Mouse (Mus musculus) spleen, postnatal 10 days (tissue): ENCODE results near the gene Slc5a1.

Source experiments
- DNase-seq, 2 experiments: peaks; one replicate each; pipeline ENCODE4 v3.0.0; 2021 to 2022; ENCODE audit warnings: low spot score in 2 of 2

Slc5a1 gene

DNA sequence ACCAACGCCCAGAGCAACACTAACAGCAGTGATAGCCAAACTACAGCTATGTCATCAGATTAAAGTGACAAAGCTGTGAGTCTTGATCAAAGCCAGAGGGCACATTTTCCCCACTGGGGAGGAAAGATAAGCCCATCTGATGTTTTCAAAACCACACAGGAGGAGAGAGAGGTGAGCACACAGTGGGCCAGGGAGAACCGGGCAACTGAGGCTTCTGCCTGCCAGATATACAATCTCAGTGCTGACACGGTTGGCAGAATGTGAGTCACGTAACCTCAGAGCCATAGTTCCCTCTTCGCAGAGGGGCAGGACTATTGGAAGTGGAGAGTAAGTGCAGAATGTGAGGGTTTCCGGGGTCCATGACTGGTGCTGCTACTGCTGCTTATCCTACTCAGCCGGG, 89.5 kb downstream of the Slc5a1 start:
- no peak for DNase-seq

DNA sequence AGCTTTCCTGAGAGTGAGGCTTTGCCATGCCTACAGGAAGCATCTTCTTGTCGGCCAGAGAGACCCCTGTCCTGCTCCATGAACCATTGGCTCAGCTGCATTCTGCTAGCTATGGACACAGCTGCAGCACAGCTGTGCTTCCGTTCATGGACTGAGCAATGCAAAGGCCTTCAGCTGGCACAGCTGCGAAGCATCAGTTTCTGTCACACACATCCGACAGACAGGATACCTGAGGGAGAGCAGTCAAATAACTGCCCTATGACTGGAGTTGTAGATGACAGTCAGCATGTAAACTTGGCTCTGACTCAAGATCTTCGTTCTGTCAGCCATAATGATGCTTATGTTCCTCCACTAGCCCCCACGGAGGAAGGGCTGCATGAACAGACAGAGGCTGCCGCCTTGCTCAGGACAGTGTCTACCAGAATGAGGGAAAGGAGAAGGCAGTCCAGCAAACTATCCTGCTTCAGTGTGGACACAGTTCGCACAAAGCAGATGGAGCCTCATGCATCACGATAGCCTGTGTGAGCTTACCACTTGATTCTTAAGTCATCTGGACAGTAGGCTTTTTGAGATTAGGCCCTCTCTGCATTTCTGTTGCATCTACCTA, 91.3 kb downstream of the Slc5a1 start:
- no peak for DNase-seq

- DNase-seq, result no peak
Measured at GRCm38 (mm10) chr5:33200071-33200470, 96.1 kb downstream of the Slc5a1 start.

- DNase-seq, result no peak
Measured at GRCm38 (mm10) chr5:33201697-33202096, 97.7 kb downstream of the Slc5a1 start.

DNA sequence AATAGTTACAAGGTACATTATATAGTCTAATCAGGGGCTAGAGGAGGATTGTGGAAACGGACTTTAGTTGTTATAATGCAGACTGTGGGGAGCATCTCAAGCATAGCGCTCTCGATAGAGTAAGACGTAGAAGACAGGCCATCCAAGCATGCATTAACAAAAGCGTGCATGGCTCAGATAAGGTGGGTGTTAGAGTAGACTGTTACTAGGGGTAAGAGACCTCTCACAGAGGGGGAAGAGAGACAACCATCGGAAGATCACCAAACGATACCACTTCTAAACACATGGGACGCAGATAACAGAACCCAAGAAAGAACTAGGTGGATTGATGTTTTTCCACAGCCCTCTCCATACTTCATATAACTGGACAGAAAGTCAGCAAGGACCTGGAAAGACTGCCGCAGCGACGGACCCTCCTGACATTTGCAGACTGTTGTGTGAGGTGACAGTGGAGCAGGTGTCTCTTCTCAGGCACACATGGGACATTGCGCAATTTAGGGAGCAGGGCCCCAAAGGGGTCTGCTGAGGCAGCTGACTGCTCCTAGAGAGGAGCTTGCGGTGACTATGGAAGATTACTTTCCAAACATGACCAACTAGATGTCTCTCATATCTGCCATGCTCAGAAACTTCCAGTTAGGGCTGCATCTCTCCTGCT, 98.6 kb downstream of the Slc5a1 start:
- DNase-seq, result no peak

- no peak for DNase-seq
Measured at GRCm38 (mm10) chr5:33203171-33203565, 99.1 kb downstream of the Slc5a1 start.

- DNase-seq, result peak; percentile 60 to 87
Measured at GRCm38 (mm10) chr5:33203691-33204242, 99.7 kb downstream of the Slc5a1 start.

DNA sequence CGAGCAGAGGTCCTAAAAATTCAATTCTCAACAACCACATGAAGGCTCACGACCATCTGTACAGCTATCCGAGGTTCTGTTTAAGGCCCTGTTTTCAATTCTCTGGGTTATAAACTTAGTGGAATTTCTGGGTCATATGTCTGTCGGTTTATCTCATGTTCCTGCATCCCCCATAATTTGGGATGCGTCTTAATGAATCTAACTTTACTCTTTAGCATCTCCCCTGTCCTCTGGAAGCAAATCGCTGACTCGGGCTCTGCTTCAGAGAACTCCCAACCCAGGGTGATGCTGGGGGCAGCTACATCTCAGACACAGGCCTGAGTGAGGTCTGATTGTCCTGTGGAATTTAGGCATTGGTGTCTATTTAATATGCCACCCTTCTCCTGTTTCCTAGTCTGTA, 100.3 kb downstream of the Slc5a1 start:
- no peak for DNase-seq

DNA sequence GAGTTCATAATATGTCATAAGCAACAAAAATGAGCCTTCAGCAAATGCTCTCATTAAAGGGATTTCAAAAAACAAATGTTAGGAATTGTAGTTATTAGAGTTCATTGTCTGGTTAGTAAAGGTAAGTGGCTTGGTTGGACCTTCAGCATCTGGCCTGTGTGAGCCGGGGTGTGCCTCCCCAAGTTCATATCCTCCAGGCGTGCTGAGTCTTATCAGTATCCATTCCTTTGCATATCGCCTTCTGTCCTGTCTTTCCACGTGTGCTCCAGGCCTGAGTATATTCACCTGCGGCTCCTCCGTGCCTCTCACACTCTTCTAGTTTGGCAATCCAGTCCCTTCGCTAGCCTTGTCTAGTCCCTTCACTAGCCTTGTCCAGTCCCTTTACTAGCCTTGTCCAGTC, 102.3 kb downstream of the Slc5a1 start:
- DNase-seq, result no peak

GRCm38 (mm10) chr5:33207136-33207535, 103.1 kb downstream of the Slc5a1 start:
- no peak for DNase-seq

DNA sequence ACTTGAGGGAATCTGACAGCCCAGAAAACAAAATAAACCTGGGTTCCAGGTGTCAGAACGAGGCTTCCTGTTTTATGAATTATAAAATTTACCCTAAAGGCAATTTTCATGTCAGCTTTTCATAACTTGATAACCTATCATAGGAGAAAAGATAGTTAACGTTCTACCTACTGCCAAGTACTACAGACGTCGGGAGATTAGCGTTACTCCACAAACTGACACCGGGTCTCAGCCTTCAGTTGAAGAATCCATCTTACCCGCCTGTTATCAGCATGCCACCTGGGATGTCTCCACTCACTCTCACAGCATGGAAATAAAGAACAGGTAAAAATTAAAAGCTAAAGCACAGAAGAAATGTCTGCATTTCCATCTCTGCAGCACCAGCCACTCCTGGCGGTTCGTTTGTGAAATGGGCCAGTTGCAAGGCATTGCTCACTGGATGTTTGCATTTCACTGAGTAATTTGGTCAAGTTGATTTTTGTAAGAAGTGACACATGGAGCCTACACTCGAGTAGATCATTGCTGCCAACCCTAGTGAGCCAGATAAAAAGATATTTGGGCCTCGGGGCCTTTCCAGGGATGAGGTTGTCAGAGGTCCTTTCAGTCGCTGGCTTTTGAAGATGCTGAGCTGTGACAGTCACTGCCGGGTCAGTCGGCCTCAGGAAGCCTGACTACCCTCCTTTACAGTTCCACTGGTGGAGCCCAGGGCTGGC, 104.7 kb downstream of the Slc5a1 start:
- no peak for DNase-seq

DNA sequence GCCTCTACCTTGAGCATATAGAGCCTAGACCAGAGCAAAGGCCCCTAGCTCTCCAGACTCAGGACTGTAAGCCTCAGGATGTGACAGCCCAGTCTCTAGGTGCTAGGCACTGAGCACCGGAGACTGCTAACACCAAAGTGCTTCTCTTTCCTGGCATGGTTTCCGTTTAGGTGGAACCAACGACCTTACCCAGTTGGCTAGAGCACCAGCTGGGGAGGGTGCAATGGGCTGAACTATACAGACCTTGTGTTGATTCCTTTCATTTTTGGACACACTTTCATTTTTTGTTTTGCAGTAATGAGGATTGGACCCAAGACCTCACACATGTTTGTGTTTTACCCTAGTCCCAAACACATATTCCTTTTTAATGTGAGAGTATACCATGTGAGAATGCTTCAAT, 106.5 kb downstream of the Slc5a1 start:
- no peak for DNase-seq

DNA sequence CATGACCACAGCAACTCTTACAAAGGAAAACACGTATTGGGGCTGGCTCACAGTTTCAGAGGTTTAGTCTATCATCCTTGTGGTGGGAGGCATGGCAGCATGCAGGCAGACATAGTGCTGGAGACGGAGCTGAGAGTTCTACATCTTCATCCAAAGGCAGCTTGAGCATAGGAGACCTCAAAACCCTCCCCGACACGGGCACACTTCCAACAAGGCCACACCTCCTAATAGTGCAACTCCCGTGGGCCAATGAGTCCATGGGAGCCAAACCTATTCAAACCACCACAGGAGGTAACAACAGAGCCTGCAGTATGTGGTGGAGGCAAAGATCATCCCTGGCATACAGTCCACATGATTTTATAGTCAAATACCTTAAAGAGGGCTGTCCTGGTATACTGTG, 107.2 kb downstream of the Slc5a1 start:
- DNase-seq, result no peak
